Mouse (Mus musculus) heart, embryonic 12.5 days (tissue): ENCODE data around the gene Ablim1. TPM values are rescaled to one million over a fixed set of nuclear protein-coding genes. Genes with fewer than 3 reads are reported as not detected.

Experiments used
- ATAC-seq: fragments of 200-750 bp; cut with Nextera tagmentation; 2 replicates; pipeline ENCODE4 v1.8.0; 2017; ENCODE audit warnings: moderate TSS enrichment, moderate library complexity; ENCODE audit not compliant: insufficient number of reproducible peaks, low FRiP score
- H3K27ac ChIP-seq: fragments of 300-500 bp; sonication (generic); 2 replicates; pipeline ENCODE4 v1.5.1; 2016; ENCODE audit warnings: mild to moderate bottlenecking, moderate library complexity; ENCODE audit not compliant: poor library complexity, severe bottlenecking
- H3K27me3 ChIP-seq: fragments of 300-500 bp; sonication (generic); replicated peaks from 2 replicates; pipeline ENCODE4 v1.6.1; 2016; ENCODE audit warnings: mild to moderate bottlenecking, moderate library complexity
- H3K36me3 ChIP-seq: fragments of 300-500 bp; sonication (generic); 2 replicates; pipeline ENCODE4 v1.6.1; 2016; ENCODE audit warnings: mild to moderate bottlenecking, moderate library complexity
- H3K4me1 ChIP-seq: fragments of 300-500 bp; sonication (generic); replicated peaks from 2 replicates; pipeline ENCODE4 v1.6.1; 2016; ENCODE audit warnings: mild to moderate bottlenecking
- H3K4me2 ChIP-seq: fragments of 300-500 bp; sonication (generic); 2 replicates; pipeline ENCODE4 v1.6.1; 2016; ENCODE audit warnings: mild to moderate bottlenecking, moderate library complexity
- H3K4me3 ChIP-seq: fragments of 300-500 bp; sonication (generic); 2 replicates; pipeline ENCODE4 v1.5.1; 2016; ENCODE audit warnings: mild to moderate bottlenecking
- H3K9ac ChIP-seq: fragments of 300-500 bp; sonication (generic); 2 replicates; pipeline ENCODE4 v1.6.1; 2016; ENCODE audit warnings: mild to moderate bottlenecking, moderate library complexity
- H3K9me3 ChIP-seq: fragments of 300-500 bp; sonication (generic); replicated peaks from 2 replicates; pipeline ENCODE4 v1.6.1; 2016; ENCODE audit warnings: mild to moderate bottlenecking, moderate library complexity
- WGBS: fragments of 180-500 bp; shearing (Covaris S2); methylation state at CpG from one replicate; pipeline ENCODE4 v1.1.7; 2016; 5-methylcytosine and 5-hydroxymethylcytosine counted together
- polyA plus RNA-seq: library from polyadenylated mRNA; unstranded; fragments of >200 nt; fragmentation: Nextera tagmentation; extraction: Ambion mirVana; gene quantifications from 2 replicates; pipeline ENCODE4 v1.2.1, GENCODE M21; 2016

The Ablim1 gene
- polyA plus RNA-seq, 1 experiment from 2014 or later: 53.5 TPM

DNA sequence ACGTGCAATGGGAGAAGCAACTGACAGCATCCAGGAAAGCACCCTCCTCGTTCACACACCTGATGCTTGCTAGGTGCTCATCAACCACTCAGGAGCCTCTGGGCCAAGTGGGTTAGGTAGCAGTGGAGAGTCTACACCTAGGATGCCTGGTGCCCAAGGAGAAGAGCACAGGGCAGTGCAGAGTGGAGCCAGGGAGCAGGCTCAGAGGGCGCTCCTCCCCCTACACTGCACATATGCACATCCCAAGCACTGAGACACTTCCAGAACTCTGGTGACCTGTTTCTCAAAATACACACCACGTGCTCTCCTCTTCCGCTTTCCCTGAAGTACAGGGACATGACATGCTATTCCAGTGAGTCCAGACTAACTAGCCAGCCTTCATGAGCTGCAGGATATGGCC is 142.4 kb downstream of the Ablim1 start:
- H3K27me3 ChIP-seq: no peaks in the 10 kb centered on the region
- H3K9ac ChIP-seq: no peak overlapping the region
- no peaks in the 10 kb centered on the region for H3K9me3 ChIP-seq
- ATAC-seq: no peak
- no peak overlapping the region for H3K4me3 ChIP-seq
- H3K27ac ChIP-seq: no peak overlapping the region
- peaks cover 13% of the 10 kb centered on the region for H3K36me3 ChIP-seq
- H3K4me2 ChIP-seq: no peak overlapping the region
- H3K4me1 ChIP-seq: peaks cover 46% of the 10 kb centered on the region
- WGBS: 82% methylated on average over 5 of the region's 5 CpGs

- Histone ChIP-seq H3K27me3 (no peaks in the 10 kb centered on the region), H3K4me3 (no peak overlapping the region), H3K4me2 (no peak overlapping the region), H3K27ac (no peak overlapping the region), H3K9ac (no peak overlapping the region), H3K4me1 (peaks cover 46% of the 10 kb centered on the region), H3K9me3 (no peaks in the 10 kb centered on the region), H3K36me3 (peaks cover 13% of the 10 kb centered on the region)
- WGBS: 79% methylated on average over 5 of the region's 5 CpGs
- ATAC-seq: no peak
Measured at GRCm38 (mm10) chr19:57170880-57171279, 143.8 kb downstream of the Ablim1 start.

DNA sequence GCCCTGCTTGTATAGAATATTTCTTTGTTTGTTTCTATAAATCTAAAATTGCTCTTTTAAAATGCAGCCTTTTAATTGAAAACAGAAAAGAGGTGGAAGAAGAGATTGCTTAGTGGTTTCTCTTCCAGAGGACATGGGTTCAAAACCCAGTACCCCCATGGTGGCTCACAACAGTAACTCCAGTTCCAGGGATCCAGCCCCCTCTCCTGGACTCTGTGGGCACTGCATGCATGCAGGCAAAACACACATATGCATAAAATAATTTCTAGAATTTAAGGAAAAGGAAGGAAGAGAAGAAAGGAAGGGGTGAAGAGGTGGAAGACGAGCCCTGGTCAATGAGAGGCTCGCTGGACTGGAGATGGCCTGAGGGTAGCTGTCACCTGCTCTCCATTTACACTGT is 145.2 kb downstream of the Ablim1 start:
- no peak for ATAC-seq
- Histone ChIP-seq H3K36me3 (peaks cover 13% of the 10 kb centered on the region), H3K4me1 (peaks cover 47% of the 10 kb centered on the region), H3K4me3 (no peak overlapping the region), H3K9ac (no peak overlapping the region), H3K4me2 (no peak overlapping the region), H3K27ac (no peak overlapping the region), H3K9me3 (no peaks in the 10 kb centered on the region), H3K27me3 (no peaks in the 10 kb centered on the region)
- WGBS: 90% methylated on average over 2 of the region's 2 CpGs

GRCm38 (mm10) chr19:57167721-57168120 is 147.0 kb downstream of the Ablim1 start:
- Histone ChIP-seq H3K4me2 (no peak overlapping the region), H3K36me3 (peaks cover 7% of the 10 kb centered on the region), H3K9me3 (no peaks in the 10 kb centered on the region), H3K4me3 (no peak overlapping the region), H3K27me3 (no peaks in the 10 kb centered on the region), H3K27ac (peak overlapping the region; percentile 25; the same call in 1 of the 2 replicates), H3K9ac (no peak overlapping the region), H3K4me1 (peaks cover 57% of the 10 kb centered on the region)
- no peak for ATAC-seq
- 83% methylated on average over 5 of the region's 5 CpGs for WGBS

DNA sequence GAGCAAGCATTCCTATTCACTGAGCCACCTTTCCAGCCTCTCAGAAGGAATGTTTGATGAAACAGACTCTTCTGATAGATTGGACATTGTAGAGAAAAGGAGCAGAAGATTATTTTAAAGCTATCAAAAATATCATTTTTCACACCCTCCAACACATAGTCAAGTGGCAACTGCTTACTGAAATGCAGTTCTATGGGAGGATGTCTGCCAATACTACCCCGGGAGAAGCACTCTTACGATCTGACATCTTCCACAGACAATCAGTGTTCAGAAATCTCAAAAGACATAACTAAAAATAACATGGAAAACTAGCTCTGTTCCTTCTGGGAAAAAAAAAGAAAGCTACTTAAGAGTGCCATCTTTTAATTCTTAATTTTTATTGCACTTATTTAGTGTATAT is 149.8 kb downstream of the Ablim1 start:
- Histone ChIP-seq H3K4me3 (no peak overlapping the region), H3K36me3 (no peaks in the 10 kb centered on the region), H3K9ac (no peak overlapping the region), H3K27ac (peak overlapping the region; percentile 99), H3K4me1 (peaks cover 58% of the 10 kb centered on the region), H3K9me3 (no peaks in the 10 kb centered on the region), H3K27me3 (no peaks in the 10 kb centered on the region), H3K4me2 (no peak overlapping the region)
- WGBS: 68% methylated on average over 2 of the region's 2 CpGs
- no peak for ATAC-seq

- WGBS: 36% methylated on average over 13 of the region's 13 CpGs
- peak overlapping the region; percentile 99 for H3K27ac ChIP-seq
- H3K4me1 ChIP-seq: peaks cover 55% of the 10 kb centered on the region
- no peaks in the 10 kb centered on the region for H3K9me3 ChIP-seq
- ATAC-seq: no peak
- peak overlapping the region; percentile 45 for H3K4me2 ChIP-seq
- no peaks in the 10 kb centered on the region for H3K36me3 ChIP-seq
- H3K27me3 ChIP-seq: no peaks in the 10 kb centered on the region
- no peak overlapping the region for H3K4me3 ChIP-seq
- H3K9ac ChIP-seq: peak overlapping the region; percentile 71
Measured at GRCm38 (mm10) chr19:57163315-57163714, 151.4 kb downstream of the Ablim1 start.

- H3K36me3 ChIP-seq: no peaks in the 10 kb centered on the region
- no peak overlapping the region for H3K4me3 ChIP-seq
- H3K27me3 ChIP-seq: no peaks in the 10 kb centered on the region
- peak overlapping the region; percentile 99 for H3K27ac ChIP-seq
- peak overlapping the region; percentile 42 for H3K9ac ChIP-seq
- no peak overlapping the region for H3K4me2 ChIP-seq
- no peaks in the 10 kb centered on the region for H3K9me3 ChIP-seq
- 58% methylated on average over 11 of the region's 11 CpGs for WGBS
- H3K4me1 ChIP-seq: peaks cover 50% of the 10 kb centered on the region
- peak; percentile 26; the same call in 1 of the 2 replicates for ATAC-seq
Measured at GRCm38 (mm10) chr19:57161978-57162727, 152.6 kb downstream of the Ablim1 start.

DNA sequence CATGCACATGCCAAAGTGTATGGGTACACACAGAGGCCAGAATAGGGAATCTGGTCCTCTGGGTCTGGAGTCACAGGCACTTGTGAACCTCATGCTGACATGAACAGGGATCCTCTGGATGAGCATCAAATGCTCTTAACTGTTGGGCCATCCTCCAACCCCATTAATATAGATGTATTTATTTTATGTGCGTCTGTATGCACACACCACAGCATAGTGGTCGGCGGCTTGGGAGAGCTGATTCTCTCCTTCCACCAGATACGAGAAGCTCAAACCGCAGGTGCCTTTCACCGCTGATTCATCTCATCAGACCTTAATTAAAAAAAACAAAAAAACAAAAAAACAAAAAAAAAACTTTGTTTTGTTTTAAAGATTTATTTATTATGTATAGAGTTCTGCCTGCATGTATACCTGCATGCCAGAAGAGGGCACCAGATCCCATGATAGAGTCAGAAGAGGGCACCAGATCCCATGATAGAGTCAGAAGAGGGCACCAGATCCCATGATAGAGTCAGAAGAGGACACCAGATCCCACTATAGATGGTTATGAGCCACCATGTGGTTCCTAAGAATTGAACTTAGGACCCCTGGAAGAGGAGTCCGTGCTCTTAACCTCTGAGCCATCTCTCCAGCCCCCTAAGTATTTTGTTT is 153.6 kb downstream of the Ablim1 start:
- Histone ChIP-seq H3K9me3 (no peaks in the 10 kb centered on the region), H3K9ac (no peak overlapping the region), H3K4me3 (no peak overlapping the region), H3K4me2 (no peak overlapping the region), H3K36me3 (no peaks in the 10 kb centered on the region), H3K27me3 (no peaks in the 10 kb centered on the region), H3K27ac (peak overlapping the region; percentile 41; the same call in 1 of the 2 replicates), H3K4me1 (peaks cover 50% of the 10 kb centered on the region)
- 65% methylated on average over 7 of the region's 7 CpGs for WGBS
- no peak for ATAC-seq

- no peak for ATAC-seq
- no peak overlapping the region for H3K4me3 ChIP-seq
- no peaks in the 10 kb centered on the region for H3K9me3 ChIP-seq
- H3K27me3 ChIP-seq: no peaks in the 10 kb centered on the region
- 0 out of 2 replicates have a peak, but pooled peaks cover 3% of the 10 kb centered on the region for H3K36me3 ChIP-seq
- H3K4me2 ChIP-seq: peak overlapping the region; percentile 30
- H3K27ac ChIP-seq: peak overlapping the region; percentile 63
- H3K9ac ChIP-seq: no peak overlapping the region
- H3K4me1 ChIP-seq: peaks cover 58% of the 10 kb centered on the region
- 44% methylated on average over 20 of the region's 20 CpGs for WGBS
Measured at GRCm38 (mm10) chr19:57157731-57158343, 156.9 kb downstream of the Ablim1 start.

DNA sequence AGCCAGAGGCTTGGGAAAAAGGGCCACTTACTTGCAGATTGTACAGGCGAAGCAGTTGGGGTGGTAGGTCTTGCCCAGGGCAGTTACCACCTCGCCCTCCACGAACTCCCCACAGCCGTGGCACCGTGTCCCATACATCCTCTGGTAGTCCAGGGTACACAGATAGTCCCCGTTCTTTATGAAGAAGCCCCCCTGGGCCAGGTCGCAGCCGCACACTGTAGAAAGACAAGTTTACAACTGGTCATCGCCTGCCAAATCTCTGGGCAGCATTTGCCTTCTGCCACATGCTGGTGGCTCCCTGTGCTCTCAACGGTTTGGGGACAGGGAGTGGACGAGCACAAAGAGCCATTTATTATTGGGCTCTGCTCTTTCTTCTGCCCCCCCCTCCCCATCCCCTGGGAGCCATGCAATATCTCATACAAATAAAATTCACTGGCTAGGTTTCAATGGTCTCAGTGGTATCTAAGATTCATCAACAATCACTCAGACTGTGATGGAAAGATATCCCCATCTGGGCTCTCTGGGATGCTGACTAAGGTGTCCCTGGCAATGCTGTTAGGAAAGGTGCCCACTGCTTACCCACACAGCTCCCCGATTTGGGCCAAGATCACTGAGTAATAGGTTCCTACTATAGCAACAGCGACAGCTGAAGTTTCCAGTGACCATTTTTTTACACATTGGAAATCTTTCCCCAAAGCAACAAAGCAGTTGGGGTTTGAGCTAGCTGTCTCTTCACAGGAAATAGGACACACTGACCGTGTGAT is 159.4 kb downstream of the Ablim1 start:
- peak overlapping the region; percentile 72 for H3K27ac ChIP-seq

More for the DNA sequence above, 159.4 kb downstream of the Ablim1 start:
- 66% methylated on average over 14 of the region's 14 CpGs for WGBS
- ATAC-seq: no peak
- Histone ChIP-seq H3K9ac (peak overlapping the region; percentile 37; the same call in 1 of the 2 replicates), H3K9me3 (no peaks in the 10 kb centered on the region), H3K4me1 (peaks cover 55% of the 10 kb centered on the region), H3K27me3 (no peaks in the 10 kb centered on the region), H3K36me3 (peaks cover 15% of the 10 kb centered on the region), H3K4me3 (no peak overlapping the region), H3K4me2 (no peak overlapping the region)
